Mouse (Mus musculus): ENCODE results near the gene Zfyve16. TPM values are rescaled to one million over a fixed set of nuclear protein-coding genes. Genes with fewer than 3 reads are reported as not detected.
A peak's percentile ranks its signal among the peaks of the same experiment; 100 is the strongest.

Gene Zfyve16
- polyA plus RNA-seq (2015; fragmentation: Nextera tagmentation; extraction: Ambion mirVana) = 6.6 and 8.8 TPM in 2 replicates

DNA sequence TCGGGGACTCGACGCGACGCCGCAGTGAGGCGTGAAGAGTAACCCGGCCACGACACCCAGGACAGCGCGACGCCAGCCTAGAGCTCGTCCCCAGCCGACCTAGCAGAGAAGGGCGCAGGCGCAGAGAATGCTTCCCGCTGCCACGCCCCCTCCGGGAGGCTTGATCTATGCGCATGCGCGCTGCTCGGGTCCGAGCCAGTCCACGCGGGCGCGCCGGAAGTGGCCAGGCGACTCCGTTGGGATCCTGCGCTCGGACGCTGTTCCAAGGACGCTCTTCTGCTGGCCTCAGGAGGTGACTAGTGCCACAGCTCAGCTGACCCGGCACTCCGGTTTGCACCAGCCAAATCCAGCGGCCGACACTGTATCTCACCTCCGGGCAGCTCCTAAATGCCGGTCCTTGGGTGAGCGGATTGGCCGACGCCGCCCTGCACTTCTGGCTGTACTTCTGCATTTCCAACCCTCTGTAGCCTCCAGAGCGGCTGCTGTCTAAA is at the start of gene Zfyve16:
Gene Zfyve16, minus strand, starts transcription at position 148 of the 491 bp plus-strand sequence.
- no peaks in the 10 kb centered on the region for H3K9me3 ChIP-seq

DNA sequence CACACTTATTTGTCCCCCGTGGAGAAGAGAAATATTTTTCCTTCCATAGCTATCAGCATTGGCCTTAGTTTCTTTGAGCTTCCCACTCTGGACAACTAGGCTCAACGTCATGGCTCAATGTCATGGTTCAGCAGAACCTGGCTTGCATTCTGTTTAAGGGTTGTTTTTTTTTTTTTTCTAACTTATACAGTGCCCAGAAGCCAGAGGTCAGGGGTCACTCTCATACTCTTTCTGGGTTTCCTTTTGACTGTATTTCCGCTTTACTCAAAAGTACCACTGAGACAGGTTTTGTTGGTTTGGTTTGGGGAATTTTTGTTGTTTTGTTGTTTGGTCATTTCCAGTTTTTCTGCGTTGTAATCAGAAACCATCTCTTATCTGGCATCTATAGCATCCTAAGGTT is 47.5 kb upstream of the Zfyve16 start:
- peaks cover 6% of the 10 kb centered on the region; the same call in 1 of the 2 replicates for H3K4me1 ChIP-seq (replicated peaks)
- no peak for ATAC-seq
- no peaks in the 10 kb centered on the region for H3K36me3 ChIP-seq
- no peak overlapping the region for H3K27ac ChIP-seq
- 77% methylated on average over 4 of the region's 4 CpGs for WGBS
- H3K9me3 ChIP-seq = no peaks in the 10 kb centered on the region
- H3K4me2 ChIP-seq (replicated peaks) = no peak overlapping the region
- no peak overlapping the region for H3K9ac ChIP-seq
- H3K27me3 ChIP-seq (replicated peaks) = no peaks in the 10 kb centered on the region
- H3K4me3 ChIP-seq (replicated peaks) = no peak overlapping the region

More for the DNA sequence above, at the start of gene Zfyve16:
- no peaks in the 10 kb centered on the region for H3K27me3 ChIP-seq (replicated peaks)
- H3K27ac ChIP-seq = peak within 1 kb of the TSS; percentile 96
- peak within 1 kb of the TSS; percentile 80 for H3K4me3 ChIP-seq (replicated peaks)
- H3K9ac ChIP-seq = peak within 1 kb of the TSS; percentile 89
- 1% methylated on average over 46 of the region's 46 CpGs for WGBS
- H3K4me2 ChIP-seq (replicated peaks) = peak within 1 kb of the TSS; percentile 75
- no peaks in the 10 kb centered on the region for H3K36me3 ChIP-seq
- no peaks in the 10 kb centered on the region for H3K4me1 ChIP-seq (replicated peaks)
- peak; percentile 99 for ATAC-seq

DNA sequence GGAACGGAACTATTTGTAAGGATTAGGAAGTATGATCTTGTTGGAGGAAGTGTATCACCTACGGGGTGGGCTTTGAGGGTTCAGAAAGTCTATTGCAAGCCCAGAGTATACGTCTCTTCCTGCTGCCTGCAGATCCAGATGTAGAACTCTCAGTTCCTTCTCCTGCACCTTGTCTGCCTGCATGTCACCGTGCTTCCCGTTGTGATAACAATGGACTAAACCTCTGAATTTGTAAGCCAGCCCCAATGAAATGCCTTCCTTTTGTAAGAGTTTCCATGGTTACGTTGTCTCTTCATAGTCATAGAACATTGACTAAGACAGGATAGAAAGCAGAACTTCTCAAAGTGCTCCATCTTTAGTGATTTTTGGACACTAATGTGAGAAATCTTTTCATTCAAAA is 46.0 kb upstream of the Zfyve16 start:
- Histone ChIP-seq H3K9me3 (no peaks in the 10 kb centered on the region), H3K4me3 (replicated peaks) (no peak overlapping the region), H3K27me3 (replicated peaks) (no peaks in the 10 kb centered on the region), H3K4me1 (replicated peaks) (peaks cover 6% of the 10 kb centered on the region; the same call in 1 of the 2 replicates), H3K27ac (no peak overlapping the region), H3K36me3 (no peaks in the 10 kb centered on the region), H3K4me2 (replicated peaks) (no peak overlapping the region), H3K9ac (no peak overlapping the region)
- 61% methylated on average over 6 of the region's 6 CpGs for WGBS
- no peak for ATAC-seq

DNA sequence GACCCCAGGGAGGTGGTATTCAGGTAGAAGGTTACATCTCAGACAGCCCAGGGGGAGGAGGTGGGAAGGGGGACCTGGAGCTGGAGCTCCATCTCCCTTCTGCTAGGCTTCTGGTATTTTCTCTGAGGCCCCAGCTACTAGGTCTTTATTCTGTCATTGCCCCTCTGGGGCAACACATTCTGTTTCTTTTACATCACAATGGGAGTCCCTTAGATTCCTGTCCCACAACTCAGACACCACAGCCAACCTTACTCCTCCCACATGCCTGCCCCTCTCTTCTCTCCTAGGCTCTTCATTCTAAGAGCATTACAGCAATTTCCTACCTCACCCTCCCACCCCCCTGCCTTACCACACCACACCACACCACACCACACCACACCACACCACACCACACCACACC is 45.4 kb upstream of the Zfyve16 start, which contains the start of gene Spz1:
Gene Spz1, minus strand, starts transcription at position 101 of the 400 bp plus-strand sequence.
- no peak within 1 kb of the TSS for H3K4me2 ChIP-seq (replicated peaks)
- H3K27me3 ChIP-seq (replicated peaks) = no peaks in the 10 kb centered on the region
- no peaks in the 10 kb centered on the region for H3K36me3 ChIP-seq
- H3K27ac ChIP-seq = no peak within 1 kb of the TSS
- no peak within 1 kb of the TSS for H3K4me3 ChIP-seq (replicated peaks)
- H3K9me3 ChIP-seq = no peaks in the 10 kb centered on the region
- no peak within 1 kb of the TSS for H3K9ac ChIP-seq
- no peak for ATAC-seq
- peaks cover 6% of the 10 kb centered on the region; the same call in 1 of the 2 replicates for H3K4me1 ChIP-seq (replicated peaks)

DNA sequence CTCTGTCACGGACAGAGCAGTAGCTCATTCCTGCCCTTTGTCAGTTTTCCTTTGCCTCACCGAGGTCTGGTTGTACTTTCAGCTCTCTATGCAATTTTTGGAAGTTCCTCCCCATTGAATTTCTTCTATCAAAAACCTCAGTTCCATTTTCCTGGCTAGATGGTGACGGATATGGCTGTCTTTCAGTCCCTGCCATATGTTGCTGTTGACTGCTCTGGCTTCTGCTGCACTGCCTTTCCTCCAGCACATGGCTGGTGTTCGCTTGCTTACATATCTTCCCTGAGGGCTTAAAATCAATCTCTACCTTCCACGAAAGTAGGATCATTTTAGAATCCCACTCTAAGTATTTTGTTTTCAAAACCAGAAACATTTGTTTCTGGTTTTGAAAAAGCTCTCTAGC is 28.8 kb upstream of the Zfyve16 start:
- H3K9me3 ChIP-seq = no peaks in the 10 kb centered on the region
- no peak overlapping the region for H3K4me2 ChIP-seq (replicated peaks)
- H3K4me1 ChIP-seq (replicated peaks) = no peaks in the 10 kb centered on the region
- no peak overlapping the region for H3K9ac ChIP-seq
- no peaks in the 10 kb centered on the region for H3K36me3 ChIP-seq
- no peak overlapping the region for H3K4me3 ChIP-seq (replicated peaks)
- 72% methylated on average over 5 of the region's 5 CpGs for WGBS
- ATAC-seq = no peak
- no peaks in the 10 kb centered on the region for H3K27me3 ChIP-seq (replicated peaks)
- no peak overlapping the region for H3K27ac ChIP-seq

DNA sequence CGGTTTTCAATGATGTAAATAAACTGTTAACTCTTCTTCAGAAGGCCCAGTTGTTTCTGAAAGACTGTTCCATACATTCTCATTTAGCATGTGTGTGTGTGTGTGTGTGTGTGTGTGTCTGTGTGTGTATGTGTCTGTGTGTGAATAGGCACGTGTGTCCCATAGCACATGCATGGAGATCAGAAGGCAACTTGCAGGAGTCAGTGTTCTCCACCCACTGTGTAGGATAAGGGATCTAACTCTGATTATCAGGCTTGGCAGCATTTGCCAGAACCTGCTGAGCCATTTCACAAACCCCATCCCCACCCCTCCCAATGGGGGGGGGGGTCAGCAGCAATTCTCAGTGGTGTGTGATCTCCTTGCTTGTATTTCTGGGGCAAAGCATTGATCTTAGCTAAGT is 26.6 kb upstream of the Zfyve16 start:
- Histone ChIP-seq H3K9me3 (no peaks in the 10 kb centered on the region), H3K9ac (no peak overlapping the region), H3K4me1 (replicated peaks) (no peaks in the 10 kb centered on the region), H3K27ac (no peak overlapping the region), H3K4me2 (replicated peaks) (no peak overlapping the region), H3K4me3 (replicated peaks) (no peak overlapping the region), H3K36me3 (no peaks in the 10 kb centered on the region), H3K27me3 (replicated peaks) (no peaks in the 10 kb centered on the region)
- WGBS = 31% methylated on average over 2 of the region's 2 CpGs
- ATAC-seq = no peak

DNA sequence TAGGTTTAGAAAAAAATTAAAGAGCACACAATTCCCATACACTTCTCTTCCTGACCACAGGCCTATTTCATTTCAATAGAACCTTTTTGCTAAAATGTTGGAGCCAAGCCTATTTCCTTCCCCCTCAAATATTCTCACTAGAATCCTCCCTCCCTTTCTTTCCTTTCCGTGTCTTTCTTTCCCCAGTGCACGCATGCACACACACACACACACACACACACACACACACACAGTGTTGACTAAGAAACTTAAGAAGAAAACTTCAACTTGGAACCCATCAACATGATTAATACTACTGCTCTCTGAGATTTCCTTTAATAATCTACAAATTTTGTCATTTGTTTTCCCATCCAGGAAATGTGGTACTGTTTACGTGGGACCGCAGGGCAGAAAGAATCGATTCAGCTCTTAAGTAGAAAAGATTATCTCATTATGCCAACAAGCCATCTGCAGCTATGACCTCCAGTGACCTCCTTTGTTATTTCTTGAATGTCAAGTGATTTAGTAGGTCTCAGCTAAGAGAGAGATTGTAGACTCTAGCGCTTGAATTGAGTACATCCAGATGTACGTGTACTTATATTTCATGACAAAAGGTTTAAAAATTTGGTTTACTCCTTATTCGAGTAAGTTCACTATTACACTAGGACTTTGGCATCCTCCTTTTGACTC is 25.9 kb upstream of the Zfyve16 start:
- Histone ChIP-seq H3K9ac (no peak overlapping the region), H3K4me3 (replicated peaks) (no peak overlapping the region), H3K36me3 (no peaks in the 10 kb centered on the region), H3K9me3 (no peaks in the 10 kb centered on the region), H3K27me3 (replicated peaks) (no peaks in the 10 kb centered on the region), H3K27ac (no peak overlapping the region), H3K4me1 (replicated peaks) (no peaks in the 10 kb centered on the region), H3K4me2 (replicated peaks) (no peak overlapping the region)
- ATAC-seq = peak; percentile 25; the same call in 1 of the 2 replicates
- WGBS = 17% methylated on average over 8 of the region's 8 CpGs

DNA sequence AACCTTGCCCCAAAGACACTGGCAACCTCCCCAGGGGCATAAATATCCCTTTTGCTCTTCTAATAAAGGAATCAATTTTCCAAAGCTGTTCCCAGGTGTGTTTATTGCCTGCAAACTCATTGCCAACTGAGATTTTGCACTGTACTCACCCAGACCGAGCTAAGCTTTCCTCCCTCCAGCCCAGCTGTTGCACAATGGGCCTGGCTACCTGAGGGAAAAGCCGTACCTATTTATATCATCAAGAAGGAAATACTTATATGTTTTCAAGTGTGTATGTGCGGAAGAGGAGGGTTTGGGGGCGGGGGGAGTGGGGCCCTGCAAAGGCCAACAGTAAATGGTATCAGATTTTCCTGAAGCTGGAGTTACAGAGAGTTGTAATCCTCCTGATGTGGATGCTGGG is 16.4 kb upstream of the Zfyve16 start:
- Histone ChIP-seq H3K9ac (no peak overlapping the region), H3K27ac (no peak overlapping the region), H3K27me3 (replicated peaks) (no peaks in the 10 kb centered on the region), H3K4me1 (replicated peaks) (no peaks in the 10 kb centered on the region), H3K36me3 (no peaks in the 10 kb centered on the region), H3K4me3 (replicated peaks) (no peak overlapping the region), H3K4me2 (replicated peaks) (no peak overlapping the region), H3K9me3 (0 out of 2 replicates have a peak, but pooled peaks cover 2% of the 10 kb centered on the region)
- no peak for ATAC-seq
- WGBS = 76% methylated on average over 4 of the region's 4 CpGs

DNA sequence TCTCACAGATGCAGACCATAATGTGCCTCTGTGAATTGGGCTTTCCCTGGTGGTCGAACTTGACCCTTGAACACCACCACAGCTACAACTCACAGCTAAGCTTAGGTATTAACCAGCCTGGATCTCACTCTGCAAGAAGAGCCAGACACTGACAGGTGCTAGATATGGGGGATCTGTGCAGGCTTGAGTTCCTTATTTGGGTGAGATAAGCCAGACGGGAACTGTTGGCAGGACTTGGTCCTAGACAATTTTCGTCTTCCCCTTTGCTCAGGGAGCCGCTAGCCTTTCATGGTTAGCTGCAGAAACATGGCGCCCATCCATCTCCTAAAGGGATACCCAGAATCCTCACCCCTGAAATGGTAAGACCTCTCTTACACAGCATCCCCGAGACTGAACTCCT is 10.3 kb upstream of the Zfyve16 start:
- Histone ChIP-seq H3K27ac (no peak overlapping the region), H3K9ac (no peak overlapping the region), H3K4me3 (replicated peaks) (no peak overlapping the region), H3K4me1 (replicated peaks) (no peaks in the 10 kb centered on the region), H3K27me3 (replicated peaks) (no peaks in the 10 kb centered on the region), H3K4me2 (replicated peaks) (no peak overlapping the region), H3K36me3 (no peaks in the 10 kb centered on the region), H3K9me3 (no peaks in the 10 kb centered on the region)
- no peak for ATAC-seq
- 74% methylated on average over 6 of the region's 6 CpGs for WGBS

DNA sequence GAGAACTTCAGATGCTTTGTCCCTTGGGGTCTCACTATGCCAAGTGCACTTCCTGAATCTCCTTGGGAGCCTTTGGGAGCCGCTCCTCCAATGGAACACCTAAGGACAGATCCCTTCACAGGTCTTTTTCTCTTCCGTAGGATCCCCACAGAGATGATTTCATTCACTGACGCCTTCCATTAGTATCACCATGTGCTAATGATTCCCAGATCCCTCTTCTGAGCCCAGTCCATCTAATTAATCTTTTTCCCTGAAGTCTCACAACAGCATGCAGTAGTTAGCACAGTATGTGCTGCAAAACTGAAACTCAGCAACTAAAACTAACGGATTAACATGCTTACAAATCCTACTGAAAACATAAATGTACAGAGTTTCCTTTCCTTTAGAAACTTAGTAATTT is 8.5 kb upstream of the Zfyve16 start:
- no peaks in the 10 kb centered on the region for H3K36me3 ChIP-seq
- ATAC-seq = no peak
- no peaks in the 10 kb centered on the region for H3K9me3 ChIP-seq
- H3K4me3 ChIP-seq (replicated peaks) = no peak overlapping the region
- no peak overlapping the region for H3K9ac ChIP-seq
- H3K27me3 ChIP-seq (replicated peaks) = no peaks in the 10 kb centered on the region
- H3K4me1 ChIP-seq (replicated peaks) = no peaks in the 10 kb centered on the region
- 57% methylated on average over 4 of the region's 4 CpGs for WGBS
- H3K27ac ChIP-seq = no peak overlapping the region
- no peak overlapping the region for H3K4me2 ChIP-seq (replicated peaks)

DNA sequence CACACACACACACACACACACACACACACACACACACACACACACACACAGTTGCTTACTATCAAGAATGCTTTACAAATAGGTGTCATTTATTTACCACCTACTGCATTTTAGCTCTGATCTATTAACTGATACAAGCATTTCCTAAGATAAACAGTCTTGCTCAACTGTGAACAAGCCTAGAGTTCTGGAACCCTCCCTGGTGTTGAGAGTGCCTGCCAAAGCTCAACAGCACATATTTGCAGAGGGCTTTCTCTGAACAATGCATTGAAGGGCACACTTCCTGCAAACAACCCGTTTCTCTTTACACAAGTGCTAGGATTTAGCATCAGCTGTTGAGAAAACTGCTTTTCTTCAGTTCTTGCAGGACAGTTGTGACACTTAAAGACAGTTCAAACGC is 3.1 kb upstream of the Zfyve16 start:
- H3K4me1 ChIP-seq (replicated peaks) = no peaks in the 10 kb centered on the region
- H3K4me3 ChIP-seq (replicated peaks) = no peak overlapping the region
- H3K4me2 ChIP-seq (replicated peaks) = no peak overlapping the region
- no peaks in the 10 kb centered on the region for H3K27me3 ChIP-seq (replicated peaks)
- ATAC-seq = no peak
- no peaks in the 10 kb centered on the region for H3K9me3 ChIP-seq
- 31% methylated on average over 2 of the region's 2 CpGs for WGBS
- no peak overlapping the region for H3K9ac ChIP-seq
- no peaks in the 10 kb centered on the region for H3K36me3 ChIP-seq
- no peak overlapping the region for H3K27ac ChIP-seq

DNA sequence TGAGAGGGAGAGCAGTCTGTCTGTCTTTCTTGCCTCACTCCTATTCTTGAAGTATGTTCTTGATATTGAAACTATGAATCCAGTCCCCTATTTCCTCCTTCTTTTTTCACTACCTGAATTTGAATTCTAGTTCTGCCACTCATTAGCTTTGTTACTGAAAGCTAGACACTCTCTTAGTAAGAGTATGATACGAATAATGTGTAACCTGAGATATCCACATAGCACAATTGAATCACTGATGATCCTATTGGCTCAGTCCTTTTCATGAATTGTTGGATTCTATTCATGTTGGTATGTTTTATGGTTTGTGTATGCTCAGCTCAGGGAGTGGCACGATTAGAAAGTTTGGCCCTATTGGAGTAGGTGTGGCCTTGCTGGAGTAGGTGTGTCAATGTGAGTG is 1.5 kb upstream of the Zfyve16 start:
- no peak overlapping the region for H3K27ac ChIP-seq
- no peaks in the 10 kb centered on the region for H3K9me3 ChIP-seq
- no peak for ATAC-seq
- no peaks in the 10 kb centered on the region for H3K4me1 ChIP-seq (replicated peaks)
- no peak overlapping the region for H3K9ac ChIP-seq
- H3K4me3 ChIP-seq (replicated peaks) = no peak overlapping the region
- H3K36me3 ChIP-seq = no peaks in the 10 kb centered on the region
- H3K27me3 ChIP-seq (replicated peaks) = no peaks in the 10 kb centered on the region
- WGBS = 53% methylated on average over 2 of the region's 2 CpGs
- H3K4me2 ChIP-seq (replicated peaks) = no peak overlapping the region

DNA sequence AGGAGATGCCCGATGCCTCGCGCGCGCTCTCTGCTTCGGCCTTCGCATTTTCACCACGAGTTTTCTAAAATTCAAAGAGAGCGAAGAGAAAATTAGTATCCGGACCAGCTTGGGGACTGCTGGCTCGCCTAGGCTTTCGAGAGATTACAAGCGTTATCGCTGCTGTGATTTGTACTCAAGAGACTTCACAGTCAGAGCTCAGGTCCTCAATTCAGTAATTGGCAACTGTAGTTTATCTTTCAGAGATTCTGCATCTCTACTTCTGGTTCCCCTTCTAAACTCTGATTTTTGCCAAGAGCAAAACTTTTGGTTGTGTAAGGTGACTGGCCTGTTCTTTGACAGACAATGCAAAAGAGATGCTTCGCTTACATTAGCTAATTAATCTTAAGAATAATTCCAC is 569 bp upstream of the Zfyve16 start:
- H3K9ac ChIP-seq = peak overlapping the region; percentile 89
- peak overlapping the region; percentile 96 for H3K27ac ChIP-seq
- no peaks in the 10 kb centered on the region for H3K4me1 ChIP-seq (replicated peaks)
- H3K9me3 ChIP-seq = no peaks in the 10 kb centered on the region
- 0 out of 2 replicates have a peak, but pooled peaks have one; percentile 9 for ATAC-seq
- H3K36me3 ChIP-seq = no peaks in the 10 kb centered on the region
- H3K4me2 ChIP-seq (replicated peaks) = peak overlapping the region; percentile 75
- 4% methylated on average over 15 of the region's 15 CpGs for whole genome bisulfite sequencing
- no peaks in the 10 kb centered on the region for H3K27me3 ChIP-seq (replicated peaks)
- H3K4me3 ChIP-seq (replicated peaks) = peak overlapping the region; percentile 80
